Mouse (Mus musculus) heart, embryonic 14.5 days (tissue): ENCODE measurements at regions not wholly inside any gene's neighbourhood (a gene's known extent, or its start where the extent isn't known, plus 50 kb on each side); places are given as distances from the start of the nearest gene placed in this dataset.

Experiments
- ATAC-seq: fragments of 200-750 bp; cut with Nextera tagmentation; 2 replicates; pipeline ENCODE4 v1.8.0; 2017; ENCODE audit warnings: low read depth, moderate TSS enrichment; ENCODE audit not compliant: insufficient number of reproducible peaks, insufficient read depth, low FRiP score
- H3K27ac ChIP-seq, 2 experiments: fragments of 200-500 bp in 1 of 2; fragments of 300-500 bp in 1 of 2; sonication (generic) in 1 of 2; replicated peaks in 1 of 2; 2 replicates each; pipeline ENCODE4 v1.5.1; 2012 to 2014; ENCODE audit warnings: low read depth in 2 of 2, low read length in 2 of 2, control low read depth in 1 of 2, mild to moderate bottlenecking in 1 of 2, mixed read lengths in 1 of 2; ENCODE audit not compliant: control insufficient read depth in 1 of 2, insufficient read depth in 1 of 2
- H3K27me3 ChIP-seq: fragments of 300-500 bp; sonication (generic); 2 replicates; pipeline ENCODE4 v1.6.1; 2014; ENCODE audit warnings: mild to moderate bottlenecking, low read length, control low read depth; ENCODE audit not compliant: control insufficient read depth, insufficient read depth
- H3K36me3 ChIP-seq: fragments of 300-500 bp; sonication (generic); 2 replicates; pipeline ENCODE4 v1.6.1; 2014; ENCODE audit warnings: mild to moderate bottlenecking, control low read depth, low read length, mixed read lengths; ENCODE audit not compliant: control insufficient read depth, insufficient read depth
- H3K4me1 ChIP-seq, 2 experiments: fragments of 200-500 bp in 1 of 2; fragments of 300-500 bp in 1 of 2; sonication (generic) in 1 of 2; 2 replicates each; pipeline ENCODE4 v1.6.1; 2012 to 2014; ENCODE audit warnings: low read length in 2 of 2, control low read depth in 1 of 2, mixed read lengths in 1 of 2; ENCODE audit not compliant: control insufficient read depth in 2 of 2, insufficient read depth in 2 of 2
- H3K4me2 ChIP-seq: fragments of 300-500 bp; sonication (generic); 2 replicates; pipeline ENCODE4 v1.6.1; 2014; ENCODE audit warnings: mild to moderate bottlenecking, low read length
- H3K4me3 ChIP-seq, 2 experiments: fragments of 200-500 bp in 1 of 2; fragments of 300-500 bp in 1 of 2; sonication (generic) in 1 of 2; 2 replicates each; pipeline ENCODE4 v1.5.1; 2012 to 2014; ENCODE audit warnings: low read length in 2 of 2, mild to moderate bottlenecking in 2 of 2, control low read depth in 1 of 2, low read depth in 1 of 2, moderate library complexity in 1 of 2; ENCODE audit not compliant: control insufficient read depth in 1 of 2, insufficient read depth in 1 of 2
- H3K9ac ChIP-seq: fragments of 300-500 bp; sonication (generic); 2 replicates; pipeline ENCODE4 v1.6.1; 2014; ENCODE audit warnings: mild to moderate bottlenecking, low read length
- H3K9me3 ChIP-seq: fragments of 300-500 bp; sonication (generic); 2 replicates; pipeline ENCODE4 v1.6.1; 2016; ENCODE audit warnings: low read length, control low read depth; ENCODE audit not compliant: control insufficient read depth
- WGBS: fragments of 180-500 bp; shearing (Covaris S2); extraction: QIAGEN DNeasy Blood & Tissue Kit; methylation state at CpG from one replicate; pipeline ENCODE4 v1.1.7; 2014; 5-methylcytosine and 5-hydroxymethylcytosine counted together

- Histone ChIP-seq H3K36me3 (no peaks in the 10 kb centered on the region), H3K9me3 (no peaks in the 10 kb centered on the region), H3K4me3 (no peak overlapping the region), H3K27ac (no peak overlapping the region), H3K4me1 (peaks cover 12 to 25% of the 10 kb centered on the region in 2 experiments), H3K9ac (no peak overlapping the region), H3K27me3 (no peaks in the 10 kb centered on the region), H3K4me2 (no peak overlapping the region)
- 84% methylated on average over 10 of the region's 10 CpGs for WGBS
- no peak for ATAC-seq
These were observed 118.3 kb downstream of the Adamts15 start for GRCm38 (mm10) chr9:30803755-30804532.

DNA sequence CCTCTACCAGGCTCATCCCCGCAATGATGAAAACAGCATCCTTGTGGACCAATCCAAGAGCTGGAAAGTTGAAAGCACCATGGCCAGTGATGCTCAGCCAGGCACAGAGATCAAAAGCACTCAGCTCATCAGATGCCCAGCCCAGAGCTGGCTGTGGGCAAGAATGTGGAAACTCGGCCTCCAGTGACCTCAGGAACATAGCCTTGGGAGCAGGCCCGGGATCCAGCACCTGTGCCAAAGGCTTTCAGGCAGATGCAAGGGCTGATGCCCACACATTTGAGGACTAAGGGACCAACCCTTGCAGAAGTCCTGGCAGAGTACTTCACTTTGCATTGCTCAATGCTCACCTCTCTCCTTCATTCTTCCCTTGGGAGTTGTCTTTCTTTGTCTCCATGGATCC, 119.4 kb downstream of the Adamts15 start:
- Histone ChIP-seq H3K4me1 (peaks cover 9 to 18% of the 10 kb centered on the region in 2 experiments), H3K27me3 (no peaks in the 10 kb centered on the region), H3K36me3 (no peaks in the 10 kb centered on the region), H3K4me3 (no peak overlapping the region), H3K9ac (no peak overlapping the region), H3K27ac (no peak overlapping the region), H3K4me2 (no peak overlapping the region), H3K9me3 (no peaks in the 10 kb centered on the region)
- no peak for ATAC-seq
- WGBS: 64% methylated on average over 3 of the region's 3 CpGs

DNA sequence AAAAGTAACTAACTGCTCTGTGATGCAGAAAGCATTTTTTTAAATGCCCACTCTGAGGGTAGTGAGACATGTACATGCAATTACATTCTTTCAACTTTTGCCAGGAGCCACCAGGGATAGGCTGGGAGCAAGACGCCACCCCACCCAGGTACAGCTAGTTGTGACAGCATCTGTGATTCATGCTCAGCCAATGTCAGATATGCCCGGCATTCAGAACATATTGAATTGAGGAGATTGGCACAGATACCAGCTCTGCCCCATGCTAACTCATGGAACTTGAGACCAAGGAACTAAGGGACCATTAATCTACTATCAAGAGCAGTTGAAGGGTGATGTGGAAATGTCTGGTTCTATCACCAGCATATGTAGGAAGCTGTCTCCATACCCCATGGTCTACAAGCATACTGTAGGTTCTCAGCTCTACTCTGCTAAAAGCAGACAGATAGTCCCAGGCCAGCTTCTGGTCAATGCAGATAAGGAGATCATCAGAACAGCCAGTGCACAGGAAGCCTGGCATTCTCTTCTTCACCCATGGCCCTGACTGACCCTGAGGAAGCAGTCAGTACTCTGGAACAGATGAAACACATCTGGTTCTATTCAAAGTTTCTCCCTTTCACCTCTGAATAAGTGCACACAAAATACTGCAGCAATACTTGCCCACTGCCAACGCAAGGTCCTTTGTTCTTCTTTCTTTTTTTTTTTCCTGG, 127.4 kb downstream of the Adamts15 start:
- no peak overlapping the region for H3K27ac ChIP-seq
- H3K4me3 ChIP-seq: no peak overlapping the region
- H3K27me3 ChIP-seq: no peaks in the 10 kb centered on the region
- 75% methylated on average over 3 of the region's 3 CpGs for WGBS
- H3K4me2 ChIP-seq: no peak overlapping the region
- H3K9ac ChIP-seq: no peak overlapping the region
- ATAC-seq: no peak
- H3K36me3 ChIP-seq: no peaks in the 10 kb centered on the region
- H3K4me1 ChIP-seq: peaks cover 0 to 2% of the 10 kb centered on the region in 2 experiments; a peak in 1 of 4 replicates
- no peaks in the 10 kb centered on the region for H3K9me3 ChIP-seq

GRCm38 (mm10) chr9:30781221-30781620, 141.0 kb downstream of the Adamts15 start:
- H3K36me3 ChIP-seq: no peaks in the 10 kb centered on the region
- no peak overlapping the region for H3K9ac ChIP-seq
- H3K27me3 ChIP-seq: no peaks in the 10 kb centered on the region
- H3K4me2 ChIP-seq: no peak overlapping the region; the same call in 1 of the 2 replicates
- 23% methylated on average over 2 of the region's 2 CpGs for WGBS
- peak overlapping the region; percentile 25 to 53 for H3K27ac ChIP-seq
- no peak for ATAC-seq
- H3K4me3 ChIP-seq: no peak overlapping the region
- H3K4me1 ChIP-seq: peaks cover 7 to 11% of the 10 kb centered on the region in 2 experiments; a peak in 3 of 4 replicates
- no peaks in the 10 kb centered on the region for H3K9me3 ChIP-seq

DNA sequence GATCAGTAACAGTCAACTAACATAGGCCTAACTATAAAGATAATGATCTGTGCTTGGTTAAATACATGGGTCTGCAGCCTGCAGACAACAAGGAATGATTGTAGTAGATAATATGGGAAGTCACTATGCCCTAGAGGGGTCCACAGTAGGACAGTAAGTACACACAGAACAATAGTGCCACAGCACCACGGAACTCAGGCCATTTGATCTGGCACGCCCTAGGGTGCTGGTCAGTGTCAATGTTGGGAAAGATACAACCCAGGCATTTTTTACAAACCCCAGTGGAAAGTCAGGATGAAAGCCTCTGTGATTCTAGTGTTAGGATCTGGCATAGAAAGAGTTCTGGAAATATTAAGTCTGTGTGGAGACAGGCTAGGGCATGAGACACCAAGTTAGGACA, 144.4 kb downstream of the Adamts15 start:
- no peaks in the 10 kb centered on the region for H3K9me3 ChIP-seq
- H3K27ac ChIP-seq: no peak overlapping the region
- H3K36me3 ChIP-seq: no peaks in the 10 kb centered on the region
- WGBS: 81% methylated on average over 2 of the region's 2 CpGs
- no peak overlapping the region for H3K9ac ChIP-seq
- H3K27me3 ChIP-seq: no peaks in the 10 kb centered on the region
- no peak overlapping the region for H3K4me3 ChIP-seq
- ATAC-seq: no peak
- peaks cover 15 to 21% of the 10 kb centered on the region in 2 experiments for H3K4me1 ChIP-seq
- H3K4me2 ChIP-seq: no peak overlapping the region

DNA sequence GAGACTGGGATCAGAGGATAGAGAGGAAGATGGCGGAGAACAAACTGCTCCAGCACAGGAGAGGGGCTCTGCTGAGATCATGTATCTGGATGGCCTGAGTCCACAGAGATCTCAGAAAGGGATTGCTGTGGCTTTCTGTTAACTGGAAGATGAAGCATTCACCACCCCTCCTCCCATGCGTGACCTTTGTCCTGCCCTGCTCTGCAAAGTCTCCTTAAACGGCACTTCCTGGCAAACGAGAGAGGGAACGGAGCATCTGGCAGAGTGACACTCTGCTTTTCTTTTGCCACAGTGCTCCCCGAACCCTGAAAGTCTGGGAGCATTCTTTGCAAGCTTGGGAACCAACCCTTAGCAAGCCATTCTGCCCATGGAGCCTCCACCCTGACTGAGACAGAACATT, 147.1 kb downstream of the Adamts15 start:
- no peaks in the 10 kb centered on the region for H3K36me3 ChIP-seq
- no peaks in the 10 kb centered on the region for H3K27me3 ChIP-seq
- no peak overlapping the region for H3K9ac ChIP-seq
- no peak overlapping the region for H3K27ac ChIP-seq
- no peaks in the 10 kb centered on the region for H3K9me3 ChIP-seq
- no peak for ATAC-seq
- peaks cover 19 to 22% of the 10 kb centered on the region in 2 experiments for H3K4me1 ChIP-seq
- WGBS: 59% methylated on average over 6 of the region's 6 CpGs
- H3K4me2 ChIP-seq: no peak overlapping the region
- H3K4me3 ChIP-seq: no peak overlapping the region

- Histone ChIP-seq H3K4me3 (no peak overlapping the region), H3K36me3 (no peaks in the 10 kb centered on the region), H3K9ac (no peak overlapping the region), H3K4me2 (peak overlapping the region; percentile 40; the same call in 1 of the 2 replicates), H3K4me1 (peaks cover 32 to 38% of the 10 kb centered on the region in 2 experiments), H3K27me3 (no peaks in the 10 kb centered on the region), H3K27ac (peak overlapping the region in 1 of 2 experiments; percentile 56; a peak in 2 of 4 replicates), H3K9me3 (no peaks in the 10 kb centered on the region)
- 62% methylated on average over 3 of the region's 3 CpGs for WGBS
- ATAC-seq: no peak
These were observed 149.8 kb downstream of the Adamts15 start for GRCm38 (mm10) chr9:30772456-30772855.
